Mouse (Mus musculus): ENCODE measurements at regions not wholly inside any gene's neighbourhood (a gene's known extent, or its start where the extent isn't known, plus 50 kb on each side); places are given as distances from the start of the nearest gene placed in this dataset.

- Histone ChIP-seq H3K36me3 (replicated peaks) (no peaks in the 10 kb centered on the region), H3K4me3 (no peak overlapping the region), H3K4me1 (no peaks in the 10 kb centered on the region), H3K9me3 (no peaks in the 10 kb centered on the region), H3K27ac (replicated peaks) (no peak overlapping the region), H3K27me3 (replicated peaks; ENCODE audit: low read depth, poor library complexity, severe bottlenecking) (no peaks in the 10 kb centered on the region)
- no peak for DNase-seq (ENCODE audit: low spot score)
- 72% methylated on average over 8 of the region's 8 CpGs for WGBS
These were observed 229.4 kb downstream of the Drd1 start for GRCm38 (mm10) chr13:53825957-53826580.

GRCm38 (mm10) chr13:53822061-53822460 lies 233.4 kb downstream of the Drd1 start:
- no peak overlapping the region for H3K27ac ChIP-seq (replicated peaks)
- H3K36me3 ChIP-seq (replicated peaks) = no peaks in the 10 kb centered on the region
- H3K27me3 ChIP-seq (replicated peaks; ENCODE audit: low read depth, poor library complexity, severe bottlenecking) = no peaks in the 10 kb centered on the region
- 89% methylated on average over 8 of the region's 8 CpGs for WGBS
- H3K4me1 ChIP-seq = no peaks in the 10 kb centered on the region
- DNase-seq (ENCODE audit: low spot score) = no peak
- H3K4me3 ChIP-seq = no peak overlapping the region
- H3K9me3 ChIP-seq = no peaks in the 10 kb centered on the region

- H3K27ac ChIP-seq (replicated peaks) = no peak overlapping the region
- peaks cover 20% of the 10 kb centered on the region for H3K4me1 ChIP-seq
- no peaks in the 10 kb centered on the region for H3K36me3 ChIP-seq (replicated peaks)
- peaks cover 11% of the 10 kb centered on the region; the same call in 1 of the 2 replicates for H3K27me3 ChIP-seq (replicated peaks; ENCODE audit: low read depth, poor library complexity, severe bottlenecking)
- no peak overlapping the region for H3K4me3 ChIP-seq
- 90% methylated on average over 7 of the region's 7 CpGs for WGBS
- H3K9me3 ChIP-seq = no peaks in the 10 kb centered on the region
- DNase-seq (ENCODE audit: low spot score) = no peak
These were observed 239.9 kb downstream of the Drd1 start for GRCm38 (mm10) chr13:53815629-53816028.

DNA sequence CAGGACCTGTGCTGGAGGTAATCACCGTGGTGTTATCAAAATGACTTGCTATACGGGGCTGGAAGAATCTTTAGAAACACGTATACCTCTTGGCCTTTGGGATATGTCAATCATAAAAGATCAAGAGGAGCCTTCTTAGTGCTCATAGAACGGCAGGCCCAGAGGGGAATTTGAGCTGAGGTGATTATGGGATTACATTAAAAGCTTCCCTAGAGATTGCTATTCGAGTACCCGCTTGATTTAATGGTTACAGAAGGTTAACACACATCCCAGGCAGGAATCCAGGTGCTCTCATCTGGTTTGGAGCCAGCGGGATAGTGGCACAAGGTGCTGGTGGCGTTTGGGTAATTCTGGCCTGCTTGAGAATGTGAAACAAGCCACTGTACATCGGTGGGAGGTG lies 241.4 kb downstream of the Drd1 start:
- H3K36me3 ChIP-seq (replicated peaks) = no peaks in the 10 kb centered on the region
- WGBS = 55% methylated on average over 9 of the region's 9 CpGs
- no peak for DNase-seq (ENCODE audit: low spot score)
- no peaks in the 10 kb centered on the region for H3K9me3 ChIP-seq
- peaks cover 20% of the 10 kb centered on the region for H3K4me1 ChIP-seq
- peaks cover 24% of the 10 kb centered on the region for H3K27me3 ChIP-seq (replicated peaks; ENCODE audit: low read depth, poor library complexity, severe bottlenecking)
- no peak overlapping the region for H3K27ac ChIP-seq (replicated peaks)
- no peak overlapping the region for H3K4me3 ChIP-seq

GRCm38 (mm10) chr13:53811862-53812261 lies 243.6 kb downstream of the Drd1 start:
- WGBS = 31% methylated on average over 4 of the region's 4 CpGs
- no peak overlapping the region for H3K4me3 ChIP-seq
- peaks cover 38% of the 10 kb centered on the region for H3K27me3 ChIP-seq (replicated peaks; ENCODE audit: low read depth, poor library complexity, severe bottlenecking)
- H3K36me3 ChIP-seq (replicated peaks) = no peaks in the 10 kb centered on the region
- H3K4me1 ChIP-seq = peaks cover 37% of the 10 kb centered on the region
- no peaks in the 10 kb centered on the region for H3K9me3 ChIP-seq
- DNase-seq (ENCODE audit: low spot score) = peak; percentile 50
- H3K27ac ChIP-seq (replicated peaks) = no peak overlapping the region

DNA sequence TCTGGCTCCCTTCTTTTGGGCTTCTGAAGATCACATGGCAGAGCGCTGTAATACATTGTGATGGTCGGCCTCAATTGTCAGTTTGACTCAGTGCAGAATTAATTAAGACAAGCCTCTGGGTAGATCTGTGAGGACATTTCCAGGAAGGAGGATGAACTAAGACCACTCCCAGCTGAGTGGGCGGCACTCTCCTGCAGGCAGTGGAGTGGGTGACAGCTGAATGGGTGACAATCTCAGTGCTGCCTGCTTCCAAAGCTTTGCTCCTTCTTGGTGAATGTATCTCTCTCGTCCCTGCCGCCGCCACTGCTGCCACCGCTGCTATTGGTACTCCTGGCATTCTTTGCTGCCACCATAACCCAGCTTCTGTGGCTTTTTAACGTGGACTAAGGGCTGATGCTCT lies 244.4 kb downstream of the Drd1 start:
- H3K9me3 ChIP-seq = no peaks in the 10 kb centered on the region
- no peak overlapping the region for H3K4me3 ChIP-seq
- no peaks in the 10 kb centered on the region for H3K36me3 ChIP-seq (replicated peaks)
- DNase-seq (ENCODE audit: low spot score) = no peak
- H3K27me3 ChIP-seq (replicated peaks; ENCODE audit: low read depth, poor library complexity, severe bottlenecking) = peaks cover 45% of the 10 kb centered on the region
- no peak overlapping the region for H3K27ac ChIP-seq (replicated peaks)
- H3K4me1 ChIP-seq = peaks cover 37% of the 10 kb centered on the region
- WGBS = 77% methylated on average over 8 of the region's 8 CpGs

GRCm38 (mm10) chr13:53807791-53808525 lies 247.5 kb downstream of the Drd1 start:
- peak; percentile 63 for DNase-seq (ENCODE audit: low spot score)
- Histone ChIP-seq H3K27ac (replicated peaks) (0 out of 2 replicates have a peak overlapping the region, but pooled peaks have one; percentile 10), H3K27me3 (replicated peaks; ENCODE audit: low read depth, poor library complexity, severe bottlenecking) (peaks cover 49% of the 10 kb centered on the region), H3K4me1 (peaks cover 17% of the 10 kb centered on the region), H3K9me3 (no peaks in the 10 kb centered on the region), H3K36me3 (replicated peaks) (no peaks in the 10 kb centered on the region), H3K4me3 (no peak overlapping the region)
- 47% methylated on average over 13 of the region's 13 CpGs for WGBS

- Histone ChIP-seq H3K4me1 (peaks cover 17% of the 10 kb centered on the region), H3K36me3 (replicated peaks) (no peaks in the 10 kb centered on the region), H3K9me3 (no peaks in the 10 kb centered on the region), H3K27me3 (replicated peaks; ENCODE audit: low read depth, poor library complexity, severe bottlenecking) (peaks cover 43% of the 10 kb centered on the region), H3K27ac (replicated peaks) (no peak overlapping the region), H3K4me3 (no peak overlapping the region)
- no peak for DNase-seq (ENCODE audit: low spot score)
- 64% methylated on average over 4 of the region's 4 CpGs for WGBS
These were observed 249.6 kb downstream of the Drd1 start for GRCm38 (mm10) chr13:53805872-53806271.

- DNase-seq (ENCODE audit: low spot score) = no peak
- Histone ChIP-seq H3K9me3 (no peaks in the 10 kb centered on the region), H3K27ac (replicated peaks) (no peak overlapping the region)
These were observed 254.5 kb downstream of the Drd1 start for GRCm38 (mm10) chr13:53800978-53801377.

GRCm38 (mm10) chr13:53788809-53789208 lies 266.7 kb downstream of the Drd1 start:
- 87% methylated on average over 2 of the region's 2 CpGs for WGBS
- Histone ChIP-seq H3K4me1 (no peaks in the 10 kb centered on the region), H3K27ac (replicated peaks) (no peak overlapping the region), H3K36me3 (replicated peaks) (no peaks in the 10 kb centered on the region), H3K4me3 (no peak overlapping the region), H3K9me3 (no peaks in the 10 kb centered on the region), H3K27me3 (replicated peaks; ENCODE audit: low read depth, poor library complexity, severe bottlenecking) (no peaks in the 10 kb centered on the region)
- no peak for DNase-seq (ENCODE audit: low spot score)

More at GRCm38 (mm10) chr13:53800978-53801377, 254.5 kb downstream of the Drd1 start:
- peaks cover 2% of the 10 kb centered on the region for H3K4me1 ChIP-seq
- WGBS = 87% methylated on average over 5 of the region's 5 CpGs
- H3K4me3 ChIP-seq = no peak overlapping the region
- no peaks in the 10 kb centered on the region for H3K36me3 ChIP-seq (replicated peaks)
- peaks cover 5% of the 10 kb centered on the region for H3K27me3 ChIP-seq (replicated peaks; ENCODE audit: low read depth, poor library complexity, severe bottlenecking)

DNA sequence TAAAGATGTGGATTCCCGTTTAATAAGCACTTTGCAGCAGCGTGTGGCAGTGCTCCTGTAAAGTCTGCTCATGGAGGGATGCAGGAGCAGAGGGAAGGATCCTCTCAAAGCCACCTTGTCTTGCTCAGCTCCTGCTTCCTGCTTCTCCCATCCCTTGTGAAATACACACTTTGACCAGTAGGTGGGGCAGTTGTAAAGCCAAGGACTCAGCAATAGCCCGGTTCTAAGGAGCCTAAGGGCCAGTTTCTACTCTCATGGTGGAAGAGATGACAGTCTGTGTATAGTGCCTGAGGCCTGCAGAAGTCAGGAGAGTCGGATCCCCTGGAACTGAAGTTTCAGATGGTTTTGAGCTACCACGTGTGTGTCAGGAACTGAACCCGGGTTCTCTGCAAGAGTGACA lies 272.0 kb downstream of the Drd1 start:
- WGBS = 18% methylated on average over 6 of the region's 6 CpGs
- peak; percentile 79 for DNase-seq (ENCODE audit: low spot score)
- peaks cover 14% of the 10 kb centered on the region; the same call in 1 of the 2 replicates for H3K27me3 ChIP-seq (replicated peaks; ENCODE audit: low read depth, poor library complexity, severe bottlenecking)
- H3K27ac ChIP-seq (replicated peaks) = no peak overlapping the region
- H3K4me3 ChIP-seq = no peak overlapping the region
- no peaks in the 10 kb centered on the region for H3K4me1 ChIP-seq
- no peaks in the 10 kb centered on the region for H3K36me3 ChIP-seq (replicated peaks)
- H3K9me3 ChIP-seq = no peaks in the 10 kb centered on the region

GRCm38 (mm10) chr13:53779150-53779549 lies 276.4 kb downstream of the Drd1 start:
- no peak overlapping the region for H3K4me3 ChIP-seq
- no peaks in the 10 kb centered on the region for H3K36me3 ChIP-seq (replicated peaks)
- H3K9me3 ChIP-seq = no peaks in the 10 kb centered on the region
- WGBS = 50% methylated on average over 4 of the region's 4 CpGs
- H3K4me1 ChIP-seq = no peaks in the 10 kb centered on the region
- H3K27me3 ChIP-seq (replicated peaks; ENCODE audit: low read depth, poor library complexity, severe bottlenecking) = peaks cover 14% of the 10 kb centered on the region; the same call in 1 of the 2 replicates
- H3K27ac ChIP-seq (replicated peaks) = no peak overlapping the region
- DNase-seq (ENCODE audit: low spot score) = peak; percentile 58

DNA sequence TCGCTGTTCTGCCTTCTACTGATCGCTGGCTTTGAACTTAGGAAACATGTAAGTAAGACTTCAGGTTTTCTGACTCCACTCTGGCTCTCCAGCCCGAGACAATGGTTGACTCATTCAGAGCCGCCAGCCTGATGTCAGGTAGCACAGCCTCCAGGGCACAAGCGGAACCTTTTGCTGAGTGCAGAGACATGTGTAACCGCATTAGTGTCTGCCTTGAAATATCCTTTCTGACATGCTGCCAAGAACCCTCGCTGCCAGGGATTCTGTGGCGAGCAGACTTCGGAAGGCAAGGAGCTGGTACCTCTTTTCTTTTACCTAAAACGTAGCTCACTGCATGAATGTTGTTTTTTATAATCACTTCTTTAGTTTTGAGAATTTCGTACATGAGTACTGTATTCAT lies 279.1 kb downstream of the Drd1 start:
- Histone ChIP-seq H3K9me3 (no peaks in the 10 kb centered on the region), H3K4me3 (no peak overlapping the region), H3K4me1 (0 out of 2 replicates have a peak, but pooled peaks cover 2% of the 10 kb centered on the region), H3K27ac (replicated peaks) (no peak overlapping the region), H3K36me3 (replicated peaks) (no peaks in the 10 kb centered on the region), H3K27me3 (replicated peaks; ENCODE audit: low read depth, poor library complexity, severe bottlenecking) (no peaks in the 10 kb centered on the region)
- 85% methylated on average over 11 of the region's 11 CpGs for WGBS
- DNase-seq (ENCODE audit: low spot score) = no peak

Measured in embryonic facial prominence, embryonic 10.5 days (tissue).